Mouse (Mus musculus) embryo, embryonic 11 days (tissue): ENCODE measurements around the gene Iqsec3.

Experiments
- DNase-seq: peaks from one replicate; pipeline ENCODE4 v3.0.0-alpha.2; 2015

Gene Iqsec3

DNA sequence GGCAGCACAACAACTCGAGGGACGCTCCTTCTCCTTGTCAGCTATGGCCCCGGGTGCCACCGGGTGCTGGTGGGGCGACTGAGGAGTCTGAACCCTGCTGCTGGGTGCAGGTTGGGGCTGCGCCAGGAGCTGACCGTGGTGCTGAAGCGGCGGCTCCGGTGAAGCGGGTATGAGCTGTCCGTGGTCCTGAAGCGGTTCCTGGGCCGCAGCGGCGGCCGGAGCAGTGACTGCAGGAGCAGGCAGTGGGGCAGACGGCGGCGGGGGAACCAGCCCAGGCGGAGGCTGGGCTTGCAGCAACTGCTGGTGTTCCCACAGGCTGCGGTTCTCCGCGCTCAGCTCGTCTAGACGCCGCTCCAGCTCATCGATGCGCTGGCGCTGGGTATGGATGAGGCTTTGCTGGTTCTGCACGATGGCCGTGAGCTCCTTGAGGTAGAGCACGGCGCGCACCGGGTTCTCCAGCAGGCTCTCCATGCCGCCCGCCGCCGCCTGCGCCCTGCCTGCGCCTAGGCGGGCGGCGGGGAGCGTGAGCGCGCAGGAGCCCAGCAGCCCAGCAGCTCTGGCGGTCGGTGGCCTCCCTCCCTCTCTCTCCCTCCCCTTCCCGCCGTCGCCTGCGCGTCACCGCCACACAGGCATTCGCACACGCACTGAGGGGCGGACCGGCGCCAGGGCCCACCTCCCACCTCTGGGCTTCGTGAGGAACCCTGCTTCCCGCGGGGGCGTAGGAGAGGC, at the start of gene Iqsec3:
Iqsec3 (minus strand) TSS at position 586 of the 729 bp plus-strand sequence.
- DNase-seq: peak; percentile 93

DNA sequence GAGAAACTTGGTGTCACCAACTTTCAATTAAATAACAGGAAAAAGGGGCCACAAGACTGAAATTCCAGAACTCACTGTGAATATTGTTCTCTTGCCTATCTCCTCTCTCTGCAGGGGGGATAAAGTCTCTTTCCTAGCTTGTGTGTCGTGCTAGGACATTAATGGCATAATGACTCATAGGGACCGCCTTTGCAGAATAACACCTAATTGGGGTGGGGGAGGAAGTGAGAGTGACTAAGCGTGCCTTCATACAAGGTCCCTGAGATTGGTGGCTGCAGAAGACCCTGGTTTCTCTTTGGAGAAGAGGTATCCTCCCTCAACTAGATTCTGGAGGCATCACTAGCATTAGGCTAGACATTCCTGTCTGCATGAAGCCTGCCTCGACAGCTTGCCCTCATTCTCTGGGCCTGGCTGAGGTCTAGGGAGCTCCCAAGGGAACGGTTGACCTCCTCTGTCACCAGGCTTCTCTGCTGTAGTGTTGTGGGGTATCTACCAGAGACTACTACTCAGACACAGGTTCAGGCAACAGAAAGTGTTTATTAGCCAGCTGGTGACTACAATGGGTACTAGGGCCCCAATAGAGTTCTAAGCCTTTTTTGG, 48.7 kb upstream of the Iqsec3 start:
- no peak for DNase-seq

DNA sequence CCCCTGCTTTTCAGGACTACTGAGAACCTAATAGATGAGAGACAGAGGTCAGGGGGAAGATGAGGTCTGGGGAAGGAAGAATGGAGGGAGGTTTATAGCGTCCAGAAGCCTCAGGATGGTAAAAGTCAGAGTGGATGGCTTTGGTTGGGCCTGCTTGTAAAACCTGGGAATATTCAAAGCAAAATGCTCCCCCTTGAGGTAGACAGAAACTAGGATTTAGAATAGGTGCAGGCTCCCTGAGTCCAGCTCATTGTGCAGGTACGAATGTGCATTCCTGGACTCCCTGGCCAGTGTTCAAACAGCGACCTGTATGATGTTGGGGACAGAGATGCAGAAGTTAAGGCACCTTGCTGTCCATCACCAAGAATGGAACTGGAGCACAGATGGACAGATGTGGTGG, 47.6 kb upstream of the Iqsec3 start:
- no peak for DNase-seq

DNA sequence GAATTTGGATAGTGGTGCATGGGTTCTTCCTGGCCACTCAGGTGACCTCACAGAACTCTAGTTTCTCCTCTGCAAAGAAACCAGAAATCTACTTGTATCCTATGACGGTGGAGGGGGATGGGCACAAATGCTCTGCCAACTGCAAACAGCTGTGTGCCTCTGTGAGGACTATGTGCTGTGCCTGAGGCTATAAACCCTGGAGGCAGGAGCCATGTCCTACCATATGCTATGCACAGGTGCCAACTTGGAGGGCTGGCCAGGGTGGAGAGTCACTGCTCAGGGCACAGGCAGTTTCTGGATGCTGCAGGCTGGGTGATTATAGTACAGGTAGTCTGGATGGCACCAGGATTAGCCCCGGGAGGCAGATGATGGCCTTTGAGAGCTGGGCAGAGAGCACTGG, 46.4 kb upstream of the Iqsec3 start:
- no peak for DNase-seq

DNA sequence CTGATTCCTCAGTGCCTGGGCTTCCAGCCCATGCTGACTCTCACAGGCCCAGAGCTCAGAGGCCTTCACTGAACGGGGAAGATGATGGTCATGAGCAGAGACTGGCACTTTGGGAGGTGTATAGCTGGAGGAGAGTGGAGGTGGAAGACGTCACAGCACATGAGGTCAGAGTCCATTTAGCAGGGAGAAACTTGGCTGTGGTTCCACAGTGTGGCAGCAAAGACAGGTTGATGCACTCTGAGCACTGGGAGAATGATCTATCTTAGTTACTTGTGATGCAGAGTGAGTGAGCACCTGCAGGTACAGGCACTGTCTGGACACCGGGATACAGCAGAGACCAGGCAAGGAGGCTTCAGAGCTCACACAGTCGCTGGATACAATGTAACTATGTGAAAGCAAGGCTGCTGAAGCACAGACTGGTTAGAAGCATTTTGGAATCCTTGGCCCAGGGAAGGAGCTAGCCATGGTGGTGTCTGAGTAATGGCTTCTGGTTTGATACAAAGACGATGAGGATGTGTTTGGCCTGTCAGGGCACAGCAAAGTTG, 45.9 kb upstream of the Iqsec3 start:
- DNase-seq: no peak

DNA sequence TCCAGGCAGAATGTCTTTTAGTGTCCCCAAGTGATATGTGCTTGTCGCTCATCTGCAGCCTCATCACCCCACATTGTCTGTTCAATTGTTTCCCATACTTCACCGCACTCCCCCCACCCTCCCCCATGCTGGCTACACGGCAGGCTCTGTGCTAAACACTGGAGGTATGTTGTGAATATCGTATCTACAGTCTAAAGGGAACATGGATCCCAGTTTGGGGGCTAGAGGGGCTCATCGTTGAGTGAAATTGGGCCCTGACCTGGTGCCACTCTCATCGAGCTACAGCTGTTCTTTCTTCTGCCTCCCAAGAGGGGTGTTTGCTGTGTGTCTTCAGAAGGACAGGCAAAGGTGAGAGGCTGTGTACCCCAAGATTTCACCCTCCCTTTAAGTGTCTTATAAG, 44.2 kb upstream of the Iqsec3 start:
- no peak for DNase-seq

DNA sequence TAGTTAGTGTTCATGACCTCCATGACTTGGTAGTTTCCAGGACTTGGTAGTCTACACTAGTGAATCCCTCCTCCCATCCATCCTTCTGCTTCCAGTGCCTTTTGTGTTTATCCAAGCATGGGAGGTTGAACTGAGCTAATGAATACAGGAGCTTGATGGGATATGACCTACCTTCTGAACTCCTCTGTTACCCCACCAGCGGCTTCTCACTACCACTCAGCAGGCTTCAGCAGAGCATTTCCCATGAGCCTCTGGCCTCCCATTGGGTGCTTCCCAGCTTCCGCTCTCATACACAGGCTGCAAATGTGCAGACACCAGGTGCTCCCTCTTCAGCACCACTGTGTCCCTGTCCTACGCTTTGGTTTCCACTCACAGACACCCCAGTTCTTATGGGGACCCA, 36.9 kb upstream of the Iqsec3 start:
- no peak for DNase-seq

DNA sequence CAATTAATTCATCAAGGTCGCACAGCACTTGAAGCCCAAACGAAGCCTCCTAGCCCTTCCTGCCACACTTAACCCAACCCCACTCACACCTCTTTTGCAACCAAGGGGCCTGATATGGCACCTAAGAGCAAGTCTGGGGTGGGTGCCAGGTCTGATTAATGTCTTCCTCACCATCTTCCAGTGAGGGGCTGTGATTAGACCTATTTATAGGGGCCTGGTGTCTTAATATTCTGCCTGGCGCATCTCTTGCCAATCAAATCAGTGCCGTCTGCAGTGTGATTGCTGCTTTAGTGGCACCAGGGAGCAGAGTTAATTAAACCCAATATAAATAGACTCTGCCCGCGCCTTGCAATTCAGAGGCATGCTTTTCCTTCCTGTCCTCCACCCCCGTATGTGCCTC, 36.4 kb upstream of the Iqsec3 start:
- DNase-seq: no peak

DNA sequence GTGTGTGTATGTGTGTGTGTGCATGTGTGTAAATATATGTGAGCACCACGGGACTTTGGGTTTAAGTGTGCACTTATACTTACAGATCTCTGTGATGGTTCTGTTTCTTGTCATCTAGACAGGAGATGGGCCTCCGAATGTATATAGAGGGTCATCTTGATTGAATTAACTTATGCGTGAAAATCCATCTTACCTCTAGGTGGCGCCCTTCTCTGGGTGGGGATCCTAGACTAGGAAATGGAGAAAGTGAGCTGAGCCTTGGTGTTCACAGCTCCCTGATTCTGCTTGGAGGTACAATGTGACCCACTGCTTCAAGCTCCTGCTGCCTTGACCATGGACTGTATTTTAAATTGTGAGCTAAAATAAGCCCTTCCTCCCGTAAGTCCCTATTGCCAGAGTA, 34.8 kb upstream of the Iqsec3 start:
- peak; percentile 41 for DNase-seq

DNA sequence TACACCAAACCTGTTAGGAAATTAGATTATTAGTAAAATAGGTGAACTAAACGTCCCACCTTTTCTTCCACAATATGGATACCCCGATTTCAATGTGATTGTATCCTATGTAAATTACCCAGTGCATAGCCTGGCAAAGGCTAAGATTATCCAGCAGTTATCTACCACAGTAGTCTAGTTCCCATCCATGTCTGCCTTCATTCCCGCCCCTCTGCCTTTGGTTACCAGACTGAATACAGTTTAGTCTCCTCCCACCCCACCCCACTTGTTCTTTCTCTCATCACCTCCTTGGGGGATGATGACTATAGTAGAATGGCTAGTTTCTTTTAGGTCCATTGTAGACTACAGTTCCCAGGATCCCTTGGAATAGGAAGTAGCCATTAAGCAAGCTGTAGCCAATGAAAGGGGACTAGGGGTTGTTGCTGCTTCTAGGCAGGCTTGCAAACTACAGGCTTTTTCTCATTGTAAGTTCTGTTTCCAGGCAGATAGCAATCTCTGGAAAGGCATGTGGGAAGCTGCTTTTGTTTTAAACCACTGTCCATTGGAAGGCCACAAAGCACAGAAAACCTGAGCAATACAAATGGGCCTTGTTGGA, 27.7 kb upstream of the Iqsec3 start:
- no peak for DNase-seq

DNA sequence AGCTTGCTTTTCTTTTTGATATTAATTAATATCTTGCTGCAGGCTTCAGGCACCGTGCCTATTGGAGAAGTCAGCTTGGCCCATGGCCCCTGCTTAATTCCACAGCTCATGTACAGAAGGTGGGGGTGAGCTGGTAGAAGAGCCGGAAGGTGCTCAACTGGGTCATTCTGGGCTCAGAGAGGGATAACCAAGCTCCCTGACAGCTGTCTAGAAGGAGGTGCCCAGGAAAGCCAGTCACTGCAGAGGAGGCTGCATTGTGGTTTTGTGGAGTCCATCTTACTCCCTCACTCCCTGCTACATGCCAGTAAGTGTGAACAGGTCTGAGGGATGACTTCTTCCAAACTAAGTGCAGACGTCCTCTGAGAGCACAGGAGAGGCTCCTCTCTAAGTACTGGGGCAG, 26.4 kb upstream of the Iqsec3 start:
- DNase-seq: no peak

DNA sequence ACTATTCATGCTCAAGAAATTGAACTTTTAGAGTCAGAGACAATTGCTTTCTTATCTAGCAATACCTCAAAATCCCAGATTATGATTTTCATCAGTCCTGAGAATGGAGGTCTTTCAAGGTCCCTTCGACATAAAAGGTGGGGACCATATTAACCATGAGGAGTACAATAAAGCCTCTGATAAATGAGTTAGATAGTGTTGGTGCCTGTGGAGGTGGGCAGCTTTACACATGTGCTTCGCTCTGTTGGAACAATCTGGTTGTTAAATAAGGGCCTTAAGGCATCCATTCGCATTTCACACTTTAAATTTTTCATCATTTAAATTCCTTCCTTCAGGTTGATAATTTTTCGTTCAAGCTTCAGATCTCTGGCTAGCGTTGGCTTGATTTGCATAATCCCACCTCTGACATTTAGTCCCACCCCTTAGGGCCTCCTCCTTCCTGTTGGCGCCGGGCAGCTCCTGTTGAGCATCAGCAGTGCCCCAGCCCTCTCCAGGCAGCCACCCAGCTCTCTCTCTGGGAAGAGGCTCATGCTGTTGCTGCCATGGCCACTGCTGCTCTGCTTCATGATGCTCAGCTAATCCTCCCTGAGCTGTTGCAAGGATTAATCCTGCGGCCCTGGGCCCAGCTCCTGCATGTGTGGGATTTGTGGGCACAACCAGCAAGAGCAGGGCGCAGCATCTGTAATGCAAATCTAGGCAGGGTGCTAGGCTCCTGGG, 25.5 kb upstream of the Iqsec3 start:
- DNase-seq: peak; percentile 65

DNA sequence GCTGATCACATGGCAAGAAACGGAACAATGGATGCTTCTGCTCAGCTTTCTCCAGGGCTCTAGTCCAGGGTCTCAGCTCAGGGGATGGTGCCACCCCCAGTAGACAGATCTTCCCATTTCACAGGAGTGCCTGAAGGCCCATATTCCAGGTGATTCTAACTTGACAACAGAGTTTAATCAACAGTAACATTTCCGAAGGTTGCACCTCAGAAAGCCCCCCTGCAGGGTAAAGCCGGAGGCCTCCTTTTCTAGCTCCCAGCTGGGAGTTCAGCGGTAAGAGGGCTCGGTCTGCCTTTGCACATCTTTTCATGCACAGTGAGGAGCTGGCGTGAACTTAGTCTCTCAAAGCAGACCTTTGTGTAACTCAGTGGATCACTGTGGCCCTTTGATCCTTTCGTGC, 22.1 kb upstream of the Iqsec3 start:
- DNase-seq: no peak

DNA sequence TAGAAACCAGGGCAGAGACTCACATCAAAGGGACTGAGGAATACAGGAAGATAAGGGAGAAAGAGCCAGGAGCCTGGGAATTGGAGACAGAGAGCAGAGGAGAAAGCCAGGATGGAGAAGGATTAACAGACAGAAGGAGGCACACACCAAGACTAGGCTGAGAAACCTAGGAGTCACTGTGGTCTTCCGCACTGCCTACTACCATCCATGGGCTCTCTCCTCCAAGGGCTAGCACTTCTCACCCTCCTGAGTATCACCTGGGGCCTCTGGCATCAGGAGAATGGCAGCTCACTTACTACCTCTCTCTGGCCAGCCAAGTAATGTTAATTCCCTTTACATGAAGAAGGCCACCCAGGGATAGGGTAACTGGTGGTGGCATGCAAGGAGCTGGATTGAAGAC, 21.5 kb upstream of the Iqsec3 start:
- DNase-seq: no peak

DNA sequence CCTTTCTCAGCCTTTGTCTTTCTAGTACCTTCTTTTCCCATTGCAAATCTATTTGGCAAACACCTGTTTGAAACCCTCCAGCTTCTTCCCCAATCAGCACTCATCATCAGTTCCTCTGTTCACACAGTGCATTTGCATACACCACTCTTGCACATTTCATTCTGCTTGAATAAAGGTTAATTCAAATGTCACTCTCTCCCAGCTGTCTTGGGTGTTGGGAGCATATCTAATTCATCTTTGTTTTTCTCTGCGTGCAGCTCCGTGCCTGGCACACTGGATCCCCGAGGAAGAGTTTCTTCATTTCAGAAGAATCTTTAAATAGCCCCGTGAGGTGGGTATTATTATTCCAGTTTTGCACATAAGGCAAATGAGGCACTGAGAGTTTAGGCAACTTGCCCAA, 20.8 kb upstream of the Iqsec3 start:
- DNase-seq: no peak

DNA sequence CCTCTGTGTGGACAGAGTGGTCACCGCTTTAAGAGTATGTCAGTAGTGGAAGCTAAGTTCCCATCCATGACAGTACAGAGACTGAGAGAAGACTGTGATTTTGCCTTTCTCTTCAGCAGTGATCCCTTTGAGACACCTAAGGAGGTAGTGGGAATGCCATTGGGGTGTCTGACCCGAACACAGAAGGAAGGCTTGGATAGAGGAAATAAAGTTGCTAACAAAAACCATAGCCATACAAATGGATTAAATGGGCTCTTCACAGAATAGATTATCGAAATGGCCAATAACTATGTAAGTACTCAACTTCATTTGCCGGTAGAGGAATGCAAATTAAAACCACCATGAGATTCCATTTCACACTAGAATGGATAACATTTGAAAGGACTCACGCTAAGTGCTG, 17.9 kb upstream of the Iqsec3 start:
- no peak for DNase-seq

DNA sequence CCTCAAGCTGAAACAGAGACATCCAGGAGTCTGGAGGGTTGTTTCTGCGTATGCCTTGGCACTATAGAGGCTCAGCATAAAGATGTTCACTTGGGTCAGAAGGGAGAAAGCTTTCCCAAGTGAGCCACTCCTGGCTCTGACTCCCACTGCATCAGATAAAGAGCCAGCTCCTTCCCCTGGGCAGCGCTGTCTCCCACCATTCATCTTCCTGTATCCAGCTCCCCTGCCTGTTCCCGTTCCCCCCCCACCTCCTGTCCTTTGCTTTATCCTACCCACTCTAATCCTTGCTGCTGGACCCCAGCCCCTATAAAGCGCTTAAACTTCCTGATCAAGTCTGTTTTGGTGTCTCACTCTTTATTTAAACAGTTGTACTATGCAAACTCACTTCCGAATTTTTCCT, 1.2 kb downstream of the Iqsec3 start:
- no peak for DNase-seq

DNA sequence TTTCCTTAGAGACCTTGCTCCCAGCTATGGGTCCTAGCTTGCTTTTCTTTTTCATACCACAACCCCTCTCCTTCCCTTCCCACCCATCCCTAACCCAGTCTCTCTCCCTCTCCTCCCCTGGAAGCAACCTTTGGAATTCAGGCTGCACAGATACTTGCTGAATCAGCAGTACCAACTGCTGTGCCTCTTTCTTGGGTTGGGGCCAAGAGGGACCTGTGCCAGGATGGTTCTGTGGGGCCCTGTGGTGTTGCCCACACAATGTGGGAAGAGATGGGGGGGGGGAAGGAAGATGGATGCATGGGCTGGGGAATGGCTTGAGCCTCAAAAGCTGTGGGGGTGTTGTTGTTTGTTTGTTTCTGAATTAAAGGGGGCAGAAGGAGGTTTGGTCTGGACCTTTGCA, 5.2 kb downstream of the Iqsec3 start:
- DNase-seq: no peak

DNA sequence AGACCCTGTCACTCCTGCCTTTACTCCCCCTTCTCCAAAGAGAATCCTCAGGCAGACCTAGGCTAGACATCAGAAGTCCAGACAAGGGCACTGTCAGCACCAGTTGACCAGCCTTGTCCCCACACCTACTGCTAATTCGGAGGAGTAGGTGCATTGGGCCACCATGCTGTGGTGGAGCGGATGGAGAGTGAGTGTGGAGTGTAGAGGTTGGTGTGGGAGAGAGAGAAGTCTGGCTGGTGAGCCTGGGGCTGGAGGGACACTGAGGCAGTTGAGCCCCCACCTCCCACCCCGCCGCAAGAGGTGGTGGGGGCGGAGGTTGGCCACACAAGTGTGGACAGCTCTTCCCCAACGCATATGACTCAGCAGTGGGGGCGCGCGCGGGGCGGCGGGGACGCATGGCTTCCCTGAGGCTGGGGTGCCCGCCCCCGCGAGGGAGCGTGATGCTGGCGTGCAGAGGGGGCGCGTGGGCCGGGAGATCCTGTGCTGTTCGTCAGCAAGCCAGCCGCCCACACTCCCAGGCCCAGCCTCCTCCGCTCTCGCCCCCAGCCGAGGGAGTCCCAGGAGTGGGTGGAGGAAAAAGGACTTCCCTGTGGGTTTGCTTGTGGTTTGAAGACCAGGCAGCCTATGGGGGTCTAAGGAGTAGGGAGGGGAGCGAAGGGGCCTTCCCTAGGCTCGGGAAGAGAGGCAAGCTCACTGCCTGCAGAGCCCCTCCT, 10.7 kb downstream of the Iqsec3 start:
- no peak for DNase-seq

DNA sequence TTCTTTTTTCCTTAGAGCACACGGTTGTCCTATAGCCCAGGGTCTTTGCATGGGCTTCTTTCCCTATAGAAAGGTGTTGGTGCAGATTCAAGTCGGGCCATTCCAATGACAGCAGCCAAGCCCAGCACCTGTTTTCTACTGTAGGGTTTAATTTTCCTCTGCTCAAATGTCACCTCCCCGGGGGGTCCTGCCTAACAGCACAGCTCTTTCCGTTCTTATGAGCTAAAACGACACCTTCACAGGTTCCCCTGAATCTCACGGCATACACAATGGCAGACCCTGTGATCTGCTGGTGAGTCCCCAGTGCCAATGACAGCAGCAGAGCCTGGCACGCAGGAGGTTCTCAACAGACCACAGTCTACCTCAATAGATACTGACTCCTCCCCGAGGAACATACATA, 16.1 kb downstream of the Iqsec3 start:
- no peak for DNase-seq

DNA sequence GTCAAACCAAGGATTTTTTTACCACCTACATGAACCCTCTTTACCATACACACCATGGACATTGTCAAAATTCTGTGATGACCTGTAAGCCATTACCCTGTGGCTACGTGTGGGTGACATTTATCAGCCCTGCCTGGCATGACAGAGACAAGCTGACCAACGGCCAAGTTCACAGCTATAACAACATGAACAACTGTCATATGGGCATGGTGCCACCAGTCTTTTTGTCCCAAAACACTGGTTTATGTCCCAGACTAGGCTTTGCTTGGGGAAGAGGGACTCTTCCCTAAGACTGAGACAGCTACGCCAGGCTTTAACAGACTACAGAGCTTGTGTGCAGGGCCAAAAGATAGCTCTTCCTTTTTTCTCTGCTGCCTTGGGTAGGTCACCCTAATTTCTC, 16.8 kb downstream of the Iqsec3 start:
- DNase-seq: no peak

DNA sequence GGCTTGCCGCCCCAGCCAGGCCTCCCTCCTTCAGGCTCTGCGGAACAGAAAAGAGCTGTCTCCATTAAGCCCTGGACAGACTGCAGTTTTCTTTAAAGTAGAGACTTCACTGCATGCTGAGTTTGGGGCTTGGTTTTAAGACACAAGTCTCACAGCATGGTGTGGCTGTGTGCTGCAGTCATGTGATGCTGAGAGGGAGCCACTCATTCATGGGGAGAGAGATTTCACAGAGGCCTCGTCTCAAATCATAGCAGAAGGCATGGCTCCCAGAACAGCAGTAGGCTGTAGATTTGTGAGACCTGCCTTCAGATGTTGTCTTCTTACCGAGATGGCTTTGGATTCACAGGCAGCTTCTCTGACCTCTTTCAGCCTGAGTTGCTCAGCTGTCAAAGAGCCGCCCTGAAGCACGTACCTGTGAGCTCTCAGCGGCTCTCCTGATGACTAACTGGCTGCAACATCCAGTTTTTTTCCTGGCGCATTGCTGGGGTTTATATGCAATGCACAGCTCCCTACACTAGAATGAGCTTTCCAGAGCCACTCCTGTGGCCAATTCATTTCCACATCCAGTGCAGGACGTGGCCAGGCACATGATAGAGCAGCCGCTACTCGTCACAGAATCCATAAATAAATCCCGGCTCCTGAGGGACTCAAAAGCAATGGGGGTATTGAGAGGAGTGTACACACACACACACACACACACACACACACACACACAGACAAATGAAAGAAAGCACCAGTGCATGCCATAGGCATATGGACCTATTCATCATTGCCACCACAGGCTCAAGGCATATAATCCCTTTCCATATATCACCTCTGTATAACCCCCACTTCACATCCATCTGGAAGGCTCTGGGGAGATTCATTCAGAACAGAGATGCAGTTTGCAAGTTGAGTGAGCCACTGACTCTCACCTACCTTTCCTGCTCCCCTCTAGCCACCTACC, 18.7 kb downstream of the Iqsec3 start:
- DNase-seq: no peak
